Mouse (Mus musculus) WW6 (cell line): ENCODE results near the gene Slf2.
A peak's percentile ranks its signal among the peaks of the same experiment; 100 is the strongest.

Experiments
- DNase-seq: peaks from one replicate; pipeline ENCODE4 v3.0.0-alpha.2; 2013; ENCODE audit warnings: low read depth, low spot score

The Slf2 gene

DNA sequence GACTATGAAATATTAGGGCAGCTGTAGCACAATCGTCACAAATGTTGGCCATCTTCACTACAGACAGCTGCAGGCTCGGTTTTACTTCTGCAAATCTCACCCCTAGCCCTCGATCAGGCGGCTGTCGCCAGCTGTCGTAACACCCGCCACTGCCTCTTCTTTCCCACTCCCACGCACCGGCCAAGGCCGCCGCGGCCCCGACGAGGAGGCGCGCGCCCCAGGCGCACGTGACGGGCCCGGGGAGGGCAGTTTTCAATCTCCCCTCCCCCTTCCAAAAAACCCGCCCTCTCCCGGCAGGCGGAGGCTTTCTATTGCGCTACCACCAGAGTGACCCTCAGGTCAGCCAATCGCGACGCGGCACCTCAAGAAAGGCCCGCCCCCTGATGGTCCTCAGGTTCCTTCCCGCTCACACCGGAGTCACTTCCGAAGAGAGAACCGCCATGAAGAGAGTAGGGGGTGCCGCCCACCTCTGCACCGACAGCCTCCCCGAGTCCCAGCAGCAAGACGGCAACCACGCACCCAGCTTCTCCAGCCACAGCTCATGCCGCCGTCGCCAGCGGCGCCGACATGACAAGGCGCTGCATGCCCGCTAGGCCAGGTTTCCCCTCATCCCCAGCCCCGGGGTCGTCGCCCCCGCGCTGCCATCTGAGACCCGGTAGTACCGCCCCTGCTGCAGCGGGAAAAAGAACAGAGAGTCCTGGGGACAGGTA, at the start of gene Slf2:
Gene Slf2 (plus strand): TSS at position 408 of the 710 bp plus-strand sequence.
- DNase-seq, result peak; percentile 96

DNA sequence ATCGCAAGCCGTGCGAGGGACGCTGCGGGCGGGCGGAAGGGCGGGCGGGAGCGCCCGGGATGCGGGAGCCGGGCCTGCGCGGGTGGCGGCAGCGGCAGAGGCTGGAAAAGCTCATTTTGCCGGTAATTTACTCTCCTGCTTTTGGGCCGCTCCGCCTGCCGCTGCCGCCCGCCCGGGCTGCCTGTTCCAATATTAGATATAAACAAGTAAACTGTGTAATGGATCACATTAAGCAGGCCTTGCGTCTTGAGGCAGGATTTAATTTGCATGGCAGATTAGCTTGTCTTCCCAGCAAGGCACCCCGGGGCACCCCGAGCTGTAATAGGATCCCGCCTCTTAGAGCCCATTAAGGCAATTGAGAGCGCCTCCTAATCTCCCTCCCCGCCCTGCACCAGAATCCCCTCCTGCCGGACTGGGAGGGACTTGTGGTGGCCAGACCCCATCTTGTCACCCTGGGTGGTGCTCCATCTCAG, 48.4 kb upstream of the Slf2 start:
- no peak for DNase-seq

DNA sequence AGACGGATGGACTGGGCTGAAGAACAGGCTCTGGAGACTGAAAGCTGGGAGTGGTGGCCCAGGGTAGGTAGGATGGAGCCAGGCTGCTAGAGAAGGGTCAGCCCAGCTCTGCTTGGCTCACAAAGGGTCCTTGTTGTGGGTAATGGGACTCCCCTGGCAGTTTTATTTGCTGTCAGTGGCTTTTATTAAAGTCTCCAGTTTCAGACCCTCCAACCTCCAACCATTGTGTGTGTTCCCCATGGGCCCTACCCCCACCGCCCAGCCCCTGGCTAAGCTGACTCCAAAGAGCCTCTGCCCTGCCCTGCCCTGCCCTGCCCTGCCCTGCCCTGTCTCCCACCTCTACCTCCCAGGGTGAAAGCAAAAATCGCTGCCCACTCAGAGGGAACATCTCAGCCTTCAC, 46.6 kb upstream of the Slf2 start:
- no peak for DNase-seq

DNA sequence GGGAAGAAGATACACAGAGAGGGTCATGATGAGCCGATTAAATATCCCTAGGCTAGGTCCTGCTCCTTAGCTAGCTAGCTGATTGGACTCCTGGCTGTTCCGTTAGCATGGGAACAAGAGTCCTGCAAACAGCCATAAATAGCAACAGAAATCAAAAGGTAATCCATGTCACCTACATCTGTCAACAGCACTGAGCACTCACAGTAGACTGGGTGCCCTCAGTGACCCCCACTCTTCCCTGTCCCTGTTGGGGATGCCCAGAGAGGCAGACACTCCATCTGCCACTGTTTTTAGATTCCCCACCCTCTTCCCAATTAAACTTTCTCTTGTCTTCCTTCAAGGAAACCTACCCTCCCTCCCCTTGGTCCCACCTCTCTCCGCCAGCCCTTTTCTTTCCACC, 44.5 kb upstream of the Slf2 start:
- no peak for DNase-seq

DNA sequence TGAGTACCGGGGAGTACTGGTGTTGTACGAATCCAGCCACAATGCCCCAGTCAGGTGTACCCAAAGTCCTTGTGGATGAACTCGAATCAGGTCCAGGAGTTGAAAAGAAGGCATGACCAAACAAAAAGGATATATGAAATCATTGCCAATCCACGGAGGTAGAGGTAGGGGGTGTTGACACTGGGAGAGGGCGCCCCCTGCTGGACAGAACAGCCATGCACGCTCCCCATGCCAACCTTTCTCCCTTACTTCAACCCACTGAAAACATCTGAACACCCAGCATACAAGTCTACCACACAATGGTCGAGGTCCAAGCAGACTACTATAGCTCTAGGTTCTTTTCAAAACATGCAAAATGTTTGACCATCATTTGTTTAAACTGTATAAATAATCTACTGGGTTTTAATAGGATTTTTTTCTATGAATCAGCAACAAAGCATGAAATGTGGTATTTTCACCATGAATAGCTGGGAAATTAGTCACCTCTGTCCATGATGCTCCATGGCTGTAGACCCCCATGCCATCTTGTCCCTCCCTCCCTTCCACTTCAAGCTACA, 43.2 kb upstream of the Slf2 start:
- no peak for DNase-seq

DNA sequence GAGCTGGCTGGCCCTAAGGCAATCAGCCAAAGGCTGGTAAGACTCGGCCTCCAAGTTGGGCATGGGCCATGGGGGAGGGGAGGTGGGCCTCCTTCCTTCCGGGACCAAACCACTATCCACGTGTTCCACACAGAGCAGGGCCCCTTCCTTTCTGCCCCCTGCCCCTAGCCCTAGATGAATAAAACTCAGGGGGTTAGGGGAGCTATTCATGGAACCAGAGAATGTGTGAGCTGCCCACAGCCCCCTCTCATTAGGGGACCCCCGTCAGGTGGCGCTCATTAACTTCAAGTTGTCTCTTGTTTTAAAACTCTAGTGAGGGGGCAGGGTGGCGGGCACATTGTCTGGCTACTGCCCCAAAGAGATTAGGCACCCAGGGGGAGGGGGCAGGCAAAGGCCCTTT, 41.4 kb upstream of the Slf2 start:
- no peak for DNase-seq

DNA sequence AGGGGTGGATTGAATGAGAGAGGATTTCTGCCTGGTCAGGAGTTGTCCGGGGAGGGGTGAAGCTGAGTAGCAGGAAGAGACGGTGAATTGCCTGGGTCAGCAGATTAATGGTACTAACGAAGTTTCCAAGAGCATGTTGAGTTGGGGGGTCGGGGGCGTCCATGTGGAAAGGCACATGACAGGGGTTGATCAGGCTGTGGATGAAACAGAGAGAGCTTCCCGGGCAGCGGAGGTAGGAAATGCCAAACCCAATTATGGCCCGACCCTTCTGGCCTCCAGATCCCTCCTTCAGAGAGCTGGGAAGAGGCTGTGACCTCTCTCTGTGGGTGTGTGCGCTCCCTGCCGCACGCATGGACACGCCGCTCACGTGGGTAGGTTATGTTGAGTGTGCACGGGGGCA, 39.5 kb upstream of the Slf2 start:
- DNase-seq, result no peak

DNA sequence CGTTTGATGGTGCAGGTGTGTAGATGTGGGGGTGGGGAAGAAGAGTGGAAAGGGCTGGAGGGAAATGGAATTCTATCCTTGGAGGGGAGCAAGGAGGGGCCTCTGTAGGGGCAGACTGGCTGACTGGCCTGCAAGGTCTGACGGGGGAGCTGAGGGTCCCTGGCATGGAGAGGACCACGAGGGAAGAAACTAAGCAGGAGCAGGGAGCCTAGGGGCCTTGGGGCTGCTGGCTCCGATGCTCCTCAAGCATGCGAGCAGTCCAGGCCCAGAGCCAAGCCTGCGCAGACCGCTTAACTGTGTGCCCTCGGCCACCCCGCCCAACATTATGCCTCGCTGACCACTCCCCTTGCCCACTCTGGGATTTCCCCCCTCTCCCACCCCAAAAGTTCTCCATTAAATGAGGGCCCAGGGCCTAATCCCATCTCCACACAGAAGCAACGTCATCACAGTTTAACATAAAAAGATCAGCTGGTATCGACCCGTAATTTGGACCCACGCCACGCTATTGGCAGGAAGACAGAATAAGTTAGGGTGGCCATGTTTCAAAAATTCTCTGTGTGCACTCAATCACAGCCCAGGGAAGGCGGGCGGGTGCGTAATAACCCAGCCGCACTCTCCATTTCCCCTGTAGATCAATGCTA, 37.6 kb upstream of the Slf2 start:
- no peak for DNase-seq

DNA sequence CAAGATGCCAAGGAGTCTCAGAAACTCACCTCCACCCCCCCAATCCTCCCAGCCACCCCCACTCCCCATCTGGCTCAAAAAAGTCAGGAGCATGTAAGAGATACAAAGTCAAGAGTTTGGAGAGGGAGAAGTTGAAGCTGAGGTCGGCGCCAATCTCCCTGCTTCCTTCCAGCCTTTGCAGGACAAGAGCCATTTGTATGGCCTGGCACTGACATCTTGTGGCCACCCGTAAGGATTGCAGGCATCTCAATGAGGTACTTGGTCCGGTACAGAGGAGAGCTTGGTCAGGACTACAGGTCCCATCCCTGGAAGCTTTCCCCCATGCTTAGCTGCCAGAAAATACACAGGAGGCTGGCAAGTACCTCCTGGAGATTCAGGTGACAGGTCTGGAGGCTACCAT, 35.7 kb upstream of the Slf2 start:
- DNase-seq, result no peak

DNA sequence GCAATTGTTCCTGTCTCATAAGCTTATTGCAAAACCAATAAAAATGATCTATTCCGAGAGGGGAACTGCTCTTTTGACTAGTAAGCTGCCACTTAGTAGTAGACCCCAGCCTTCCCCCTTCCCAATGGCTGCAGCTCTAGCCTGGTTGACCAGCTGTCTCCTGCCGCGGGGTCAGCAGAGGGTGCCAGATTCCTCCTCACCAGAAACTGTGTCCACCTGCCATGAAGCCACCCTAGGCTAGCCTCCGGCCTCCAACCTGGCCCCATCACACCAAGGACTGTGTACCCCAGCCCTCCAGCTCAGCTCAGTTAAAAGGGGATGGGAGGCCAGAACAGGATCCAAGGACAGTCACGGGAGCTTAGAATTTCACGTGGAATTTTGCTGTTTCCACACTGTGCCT, 34.5 kb upstream of the Slf2 start:
- DNase-seq, result no peak

DNA sequence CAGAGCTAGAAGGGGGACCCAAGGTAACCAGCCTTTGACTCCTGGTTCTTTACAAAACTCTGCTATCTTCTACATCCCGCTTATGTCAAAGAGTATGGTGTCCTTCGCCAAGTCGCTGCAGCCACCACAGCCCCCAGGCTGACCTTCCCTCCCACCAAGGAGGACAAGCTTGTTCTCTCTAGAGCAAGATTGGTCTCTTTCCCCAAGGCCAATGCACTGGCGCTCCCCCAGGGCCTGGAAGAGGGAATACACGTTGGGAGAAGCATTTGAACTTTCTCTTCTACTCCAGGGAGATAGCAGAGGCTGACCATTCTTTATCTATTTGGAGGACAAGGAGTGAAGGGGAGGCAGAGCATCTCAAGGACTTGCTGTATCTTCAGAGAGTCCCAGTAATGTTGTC, 33.4 kb upstream of the Slf2 start:
- no peak for DNase-seq

DNA sequence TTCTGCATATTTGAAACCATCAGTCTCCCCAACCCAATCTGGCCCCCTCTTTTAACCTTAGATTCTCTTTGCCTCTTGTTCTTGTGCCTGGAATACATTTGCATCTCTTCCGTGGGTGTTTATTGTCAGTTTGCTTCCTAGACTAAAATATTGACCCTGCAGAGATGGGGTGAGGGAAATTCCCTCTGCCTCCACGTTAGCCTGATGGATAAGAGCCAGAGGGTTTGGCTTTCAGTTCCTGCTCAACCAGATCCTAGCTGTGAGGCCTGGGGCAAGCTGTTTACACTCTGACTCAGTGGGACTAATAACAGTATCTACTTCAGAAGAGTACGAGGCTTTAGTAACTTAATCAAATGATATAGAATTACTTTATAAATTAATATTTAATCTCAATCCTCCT, 32.3 kb upstream of the Slf2 start:
- no peak for DNase-seq

DNA sequence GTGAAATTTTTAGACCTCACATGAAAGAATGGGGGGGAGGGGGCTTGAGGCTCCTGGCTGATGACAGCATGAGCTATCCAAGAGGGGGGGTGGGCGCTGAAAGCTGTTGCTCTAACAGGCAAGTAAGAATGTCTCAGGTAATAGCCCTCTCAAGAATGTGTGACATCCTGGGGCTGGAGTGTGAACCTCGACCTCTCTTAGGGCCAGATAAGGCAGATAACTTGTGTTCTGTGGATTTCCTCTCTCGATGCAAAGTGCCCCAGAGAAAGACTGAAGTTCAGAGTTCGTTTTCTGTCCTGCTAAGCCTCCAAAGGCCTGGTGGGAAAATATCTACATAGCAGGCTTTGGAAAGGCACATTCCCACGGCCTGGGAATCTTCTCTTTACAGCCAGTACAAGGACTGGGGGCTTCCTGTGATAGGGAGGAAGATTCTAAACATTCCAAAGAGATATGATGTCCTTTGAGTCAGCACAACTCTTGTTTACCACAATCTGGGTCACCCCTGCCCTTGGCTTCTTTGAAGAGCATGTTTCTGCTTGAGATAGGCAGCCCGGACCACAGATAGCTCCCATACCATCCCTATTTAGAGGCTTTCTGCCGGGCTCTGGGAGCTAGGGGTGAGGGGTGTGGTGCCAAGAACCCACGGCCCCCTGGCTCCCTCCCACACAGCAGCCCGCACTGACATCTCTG, 31.7 kb upstream of the Slf2 start:
- no peak for DNase-seq

DNA sequence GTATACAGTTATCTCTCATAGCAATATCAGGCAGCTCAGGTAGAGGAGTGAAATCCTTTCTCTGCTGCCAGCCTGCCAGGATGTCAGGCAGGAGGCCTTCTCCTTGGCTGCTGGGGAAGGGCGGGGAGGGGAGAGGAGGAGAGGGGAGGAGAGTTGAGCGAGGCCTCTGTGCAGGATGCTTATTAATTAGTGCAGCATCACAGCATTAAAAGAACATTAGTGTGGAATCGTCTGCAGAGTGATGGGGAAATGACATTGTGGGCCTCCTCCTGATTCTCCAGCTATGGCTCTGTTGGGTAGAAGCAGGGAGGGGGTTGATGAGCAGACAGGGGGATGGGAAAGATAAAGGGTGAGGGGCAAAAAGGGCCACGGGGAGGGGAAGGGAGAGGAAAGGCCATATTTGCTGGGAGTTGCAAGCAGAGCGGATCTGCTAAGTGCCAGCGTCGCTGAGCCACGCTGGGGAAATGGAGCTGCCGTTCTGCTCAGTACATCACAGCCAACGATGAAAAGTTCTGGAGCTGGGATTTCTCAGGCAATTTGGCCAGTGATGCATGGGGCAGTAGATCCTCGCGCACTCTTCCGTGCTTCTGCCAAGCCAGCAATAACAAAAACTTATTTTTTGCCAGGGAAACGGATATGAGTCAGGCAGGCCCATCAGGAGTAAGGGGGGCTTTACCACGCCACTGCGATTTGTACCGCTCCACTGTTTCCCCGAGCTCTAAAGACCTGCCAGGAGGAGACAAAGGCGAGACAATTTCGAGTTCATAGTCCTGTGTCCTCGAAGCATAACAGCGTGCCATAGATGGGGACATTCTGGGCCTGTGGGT, 30.8 kb upstream of the Slf2 start:
- no peak for DNase-seq

DNA sequence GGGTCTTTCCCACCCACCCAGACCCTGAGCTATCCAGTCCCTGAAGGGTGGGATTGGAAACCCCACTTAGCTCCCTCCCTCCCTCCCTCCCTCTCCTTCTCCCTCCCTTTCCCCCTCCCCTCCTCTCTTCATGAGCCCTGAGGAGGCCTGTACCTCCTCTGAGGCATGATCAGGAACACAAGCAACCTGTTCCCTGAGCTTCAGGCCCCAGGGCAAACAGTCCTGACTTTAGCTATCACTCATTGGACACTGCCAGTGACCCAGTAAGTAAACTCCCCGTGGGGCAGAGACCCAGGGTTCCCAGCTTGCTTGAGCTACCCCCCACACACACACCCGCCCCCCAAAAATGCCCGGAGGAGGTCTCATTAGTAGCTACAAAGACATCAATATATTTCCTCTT, 29.9 kb upstream of the Slf2 start:
- DNase-seq, result no peak

DNA sequence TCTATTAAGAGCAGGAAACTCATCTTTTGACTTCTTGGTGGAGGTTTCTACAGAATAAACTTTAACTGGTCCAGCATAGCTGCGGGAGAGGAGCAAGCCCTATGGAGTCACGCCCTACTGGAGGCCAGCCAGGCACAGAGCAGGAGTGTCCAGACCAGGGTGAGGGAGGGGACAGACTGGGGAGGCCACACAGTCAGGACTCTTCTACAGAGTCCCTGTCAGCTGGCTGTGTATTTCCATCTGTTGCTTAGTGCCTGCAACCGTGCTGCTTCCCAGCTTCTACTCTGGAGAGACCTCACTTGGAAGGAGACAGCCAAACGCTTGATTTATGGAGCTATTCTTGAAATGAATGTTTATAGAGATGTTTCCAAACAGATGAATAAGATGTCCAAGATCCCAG, 28.6 kb upstream of the Slf2 start:
- no peak for DNase-seq

DNA sequence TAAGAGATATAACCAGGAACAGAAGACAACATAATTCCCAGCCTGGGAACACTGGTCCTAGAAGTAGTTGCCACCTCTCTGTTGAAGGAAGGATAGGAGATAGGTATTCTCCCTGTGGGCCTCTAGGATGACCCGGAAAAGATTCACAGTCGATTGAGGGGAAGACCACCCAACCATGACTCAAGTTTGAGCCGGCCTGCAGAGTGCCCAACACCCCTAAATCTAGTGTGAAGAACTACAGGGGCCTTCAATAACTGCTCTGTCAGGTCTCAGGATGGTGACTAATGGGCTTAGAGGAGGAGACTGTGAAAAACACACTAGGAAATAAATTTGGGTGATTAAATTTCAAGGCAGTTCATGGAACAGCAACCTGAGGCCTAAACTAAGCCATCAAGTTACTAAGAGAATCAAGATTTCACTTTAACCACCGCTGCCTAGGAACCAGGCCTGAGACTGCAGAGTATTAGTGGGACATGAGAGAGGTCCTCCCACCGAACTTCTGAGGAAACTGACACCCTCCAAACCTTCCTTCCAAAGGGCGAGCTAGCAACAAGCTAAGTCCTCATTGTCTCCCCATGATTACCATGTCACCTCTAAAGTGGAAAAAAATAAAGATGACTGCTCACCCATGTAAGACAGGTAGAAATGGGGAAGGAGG, 27.5 kb upstream of the Slf2 start:
- no peak for DNase-seq

DNA sequence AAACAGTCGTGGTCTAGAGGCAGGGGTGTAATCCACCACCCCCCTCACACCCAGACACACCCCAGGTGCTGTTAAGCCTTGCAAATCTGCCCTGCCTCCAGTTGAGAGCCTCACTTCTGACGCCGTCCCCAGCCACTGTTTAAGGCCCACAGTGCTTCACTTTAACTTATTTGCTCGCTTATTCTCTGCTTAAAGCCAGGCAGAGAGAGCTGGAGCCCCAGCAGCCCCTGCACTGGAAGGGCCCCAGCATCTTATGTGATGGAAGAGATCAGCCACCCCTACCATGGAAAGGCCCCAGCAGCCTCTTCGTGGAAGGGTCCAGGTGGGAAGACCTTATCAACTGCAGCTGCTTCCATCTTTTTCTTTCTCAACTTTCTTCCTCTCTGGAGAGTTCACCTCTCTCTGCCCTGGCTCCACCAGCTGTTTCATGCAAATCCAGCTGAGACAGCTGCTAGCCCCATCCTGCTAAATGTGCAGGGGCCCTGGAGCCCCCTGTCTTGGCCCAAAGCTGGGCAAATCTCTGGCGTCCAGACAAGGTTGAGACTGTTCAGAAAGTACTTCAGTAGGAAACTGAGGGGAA, 26.7 kb upstream of the Slf2 start:
- DNase-seq, result no peak

DNA sequence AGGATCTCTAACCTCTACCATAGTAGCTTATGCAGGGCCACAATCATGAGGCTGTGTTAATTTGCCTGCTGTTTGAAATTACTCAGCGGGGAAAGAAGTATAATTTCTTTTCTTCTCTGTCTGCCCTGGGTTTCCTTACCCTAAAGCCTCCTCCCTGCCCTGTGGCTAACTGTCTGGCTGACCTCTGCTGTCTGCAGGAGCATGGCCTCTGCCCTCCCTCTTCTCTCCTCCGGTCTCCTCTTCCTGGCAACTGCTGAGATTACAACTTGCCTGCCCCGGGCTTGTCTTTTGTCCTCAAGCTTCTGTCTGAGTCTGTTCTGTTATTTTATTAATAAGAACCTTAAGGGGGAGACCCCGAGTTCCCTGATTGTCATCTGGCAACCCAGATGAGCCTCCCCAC, 25.6 kb upstream of the Slf2 start:
- no peak for DNase-seq

DNA sequence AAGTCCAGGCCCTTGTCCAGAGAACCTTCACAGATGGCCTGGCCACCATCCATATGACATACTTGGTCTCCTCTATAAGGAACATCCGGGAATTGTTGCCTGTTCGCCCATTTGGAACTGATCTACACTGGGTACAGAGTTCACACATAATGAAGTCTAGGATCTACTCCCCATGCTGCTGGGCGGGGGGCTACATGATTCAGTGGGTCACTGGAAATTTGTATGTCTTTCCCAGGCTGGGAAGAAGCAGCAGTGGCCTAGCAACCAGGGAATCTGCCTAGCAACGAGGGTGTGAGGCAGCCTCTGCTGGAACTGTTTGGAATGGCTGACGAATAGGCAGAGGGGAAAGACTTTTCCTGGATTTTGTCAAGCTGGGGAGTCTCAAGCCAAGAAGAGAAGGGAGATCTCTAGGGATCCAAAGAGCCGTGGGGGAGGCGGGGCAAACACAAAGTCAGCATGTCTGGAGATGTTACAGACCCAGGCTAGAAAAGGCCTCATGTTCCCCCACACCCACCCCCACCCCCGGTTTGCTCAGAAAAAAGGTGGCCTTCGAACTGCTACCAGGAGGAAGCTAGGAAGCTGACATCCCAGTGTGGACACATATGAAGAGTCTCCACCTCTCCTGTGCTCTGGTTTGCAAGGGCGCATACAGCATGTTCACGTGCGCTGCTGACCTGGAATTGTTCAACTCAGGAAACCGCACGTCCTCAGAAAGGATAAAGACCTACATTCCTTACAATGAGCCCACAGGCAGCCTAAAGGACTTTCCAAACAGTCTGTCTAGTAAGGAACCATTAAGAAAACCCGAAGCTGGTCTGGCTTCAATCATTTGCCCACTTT, 22.9 kb upstream of the Slf2 start:
- DNase-seq, result no peak
